Mouse (Mus musculus): ENCODE data around the gene Tent5b. TPM values are rescaled to one million over a fixed set of nuclear protein-coding genes. Genes with fewer than 3 reads are reported as not detected.

Gene Tent5b
- polyA plus RNA-seq, 1 experiment: 0.03 TPM

DNA sequence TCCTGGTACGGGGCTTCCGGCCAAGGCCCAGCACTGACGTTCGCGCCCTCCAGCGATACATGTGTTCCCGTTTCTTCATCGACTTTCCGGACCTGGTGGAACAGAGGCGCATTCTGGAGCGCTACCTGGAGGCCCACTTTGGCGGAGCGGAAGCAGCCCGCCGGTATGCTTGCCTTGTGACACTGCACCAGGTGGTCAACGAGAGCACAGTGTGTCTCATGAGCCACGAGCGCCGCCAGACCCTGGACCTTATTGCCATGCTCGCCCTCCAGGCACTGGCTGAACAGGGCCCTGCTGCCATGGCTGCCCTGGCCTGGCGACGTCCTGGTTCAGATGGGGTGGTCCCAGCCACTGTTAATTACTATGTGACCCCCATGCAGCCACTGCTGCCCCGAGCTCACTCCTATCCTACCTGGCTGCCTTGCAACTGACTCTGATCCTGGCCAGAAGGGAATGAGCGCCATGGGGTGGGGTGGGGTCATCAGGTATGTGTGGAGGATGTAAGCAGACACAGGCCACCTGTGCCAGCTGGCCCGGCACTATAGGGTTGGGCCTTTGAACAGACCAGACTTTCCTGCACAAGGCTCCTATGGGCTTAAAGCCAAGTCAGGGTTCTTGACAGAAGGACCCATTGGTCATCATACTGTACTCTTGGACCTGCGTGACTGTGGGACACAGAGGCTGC lies 6.9 kb downstream of the Tent5b start:
- TF ChIP-seq GATA1 (IDR thresholded peaks at IDR 0.05; ENCODE audit: low read length): no peak

DNA sequence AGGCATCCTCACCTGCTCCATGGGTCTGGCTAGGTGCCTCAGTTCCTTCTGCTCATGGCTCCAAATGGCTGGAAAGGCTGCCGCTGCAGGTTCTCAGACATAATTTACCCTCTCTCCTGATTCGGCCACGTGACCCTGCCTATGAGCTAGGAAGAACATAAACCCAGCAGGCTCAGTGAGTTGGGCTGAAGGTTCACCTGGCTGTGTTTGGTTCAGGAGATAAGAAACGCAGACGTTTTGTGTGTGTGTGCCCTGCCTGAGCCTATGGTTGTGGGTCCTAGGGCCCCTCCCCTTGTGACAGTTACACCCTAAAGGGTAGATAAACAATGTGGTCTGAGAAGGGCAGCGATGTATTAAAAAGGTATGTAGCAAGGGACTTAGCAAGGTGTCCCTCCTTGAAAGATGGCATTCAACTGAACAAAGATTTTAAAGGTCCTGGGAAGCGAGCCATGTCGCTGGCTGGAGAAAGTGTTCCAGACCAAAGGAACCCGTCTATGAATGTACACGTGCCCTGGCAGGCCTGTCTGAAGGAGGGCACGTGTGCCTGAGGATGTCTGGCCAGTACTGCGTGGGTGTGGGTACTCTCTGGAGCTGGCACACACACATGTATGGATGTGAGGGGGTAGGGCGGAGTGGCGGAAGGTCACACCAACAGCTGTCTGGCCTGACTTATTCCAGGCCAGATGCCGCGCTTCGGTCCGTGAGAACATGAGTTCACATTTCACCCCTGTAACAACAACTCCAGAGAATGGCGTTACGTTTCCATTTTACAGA lies 8.9 kb downstream of the Tent5b start:
- no peak for TF ChIP-seq GATA1 (IDR thresholded peaks at IDR 0.05; ENCODE audit: low read length)

DNA sequence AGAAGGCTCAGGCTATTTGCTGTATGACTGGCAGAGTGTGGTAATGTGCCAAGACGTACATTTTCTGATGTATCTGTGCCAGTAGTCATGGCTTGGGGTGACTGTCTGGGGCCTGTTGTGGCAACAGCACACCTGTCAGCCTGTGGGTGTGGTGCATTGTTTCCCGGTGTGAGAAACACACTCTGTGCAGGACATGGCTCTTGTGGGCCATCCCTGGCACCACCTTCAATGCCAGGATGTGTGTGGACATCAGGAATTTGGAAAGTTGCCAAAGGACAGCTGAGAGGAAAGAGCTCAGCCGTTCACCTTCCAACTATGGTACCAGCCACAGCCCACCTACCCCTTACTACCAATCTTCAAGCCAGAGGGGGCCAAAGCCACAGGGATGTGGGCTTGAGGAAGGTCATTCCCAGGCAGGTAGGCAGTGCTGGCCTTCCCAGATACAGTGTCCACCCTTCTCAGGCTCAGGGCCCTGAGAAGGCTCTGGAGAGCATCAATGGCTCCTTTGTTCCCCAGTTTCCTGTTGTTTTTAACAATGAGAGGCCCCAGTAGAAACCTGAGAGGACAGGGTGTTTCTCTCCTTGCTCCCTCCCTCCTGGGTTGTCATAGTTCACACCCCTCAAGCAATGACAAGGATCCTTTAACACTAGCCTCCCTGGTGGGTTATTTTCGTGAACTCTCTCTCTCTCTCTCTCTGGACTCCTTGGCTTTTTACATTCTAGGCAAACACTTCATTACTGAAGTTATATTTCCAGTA lies 9.7 kb downstream of the Tent5b start:
- TF ChIP-seq GATA1 (IDR thresholded peaks at IDR 0.05; ENCODE audit: low read length): no peak

DNA sequence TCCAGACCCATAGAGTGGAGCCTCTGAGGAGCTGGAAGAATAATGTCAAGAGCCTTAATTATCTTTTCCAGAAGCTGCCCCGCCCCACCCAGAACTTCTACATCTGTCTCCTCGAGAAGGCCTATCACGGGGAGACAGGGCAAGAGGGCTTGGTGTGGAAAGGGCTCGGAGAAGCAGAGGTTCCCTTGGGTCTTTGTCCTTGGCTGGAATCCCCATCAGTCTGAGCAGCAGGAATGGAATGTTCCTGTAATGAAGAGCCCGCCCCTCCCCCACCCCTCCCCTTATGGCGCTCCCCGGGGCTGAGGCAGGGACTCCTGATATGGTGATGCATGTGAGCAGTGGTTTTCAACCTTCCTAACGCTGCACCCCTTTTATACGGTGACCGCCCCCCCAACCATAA lies 11.9 kb downstream of the Tent5b start:
- TF ChIP-seq GATA1 (IDR thresholded peaks at IDR 0.05; ENCODE audit: low read length): no peak

DNA sequence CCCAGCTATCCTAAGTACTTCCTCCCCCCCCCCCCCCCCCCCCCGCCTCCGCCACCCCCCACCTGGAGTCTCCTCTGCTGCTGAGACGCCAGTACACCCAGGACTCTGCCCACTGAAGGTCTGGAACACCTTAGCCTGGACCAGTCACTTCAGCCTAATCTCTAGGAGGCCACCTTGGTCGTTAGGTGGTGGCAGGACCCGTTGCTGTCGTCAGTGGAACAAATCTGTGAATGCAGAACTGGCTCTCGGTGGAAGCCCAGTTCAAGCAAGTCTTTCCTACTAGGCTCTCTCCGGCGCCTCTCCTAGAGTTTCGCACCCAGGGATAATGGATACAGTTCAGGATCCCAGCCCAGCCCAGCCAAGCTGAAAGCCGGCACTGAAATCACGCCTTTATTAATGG lies 14.0 kb downstream of the Tent5b start:
- no peak for TF ChIP-seq GATA1 (IDR thresholded peaks at IDR 0.05; ENCODE audit: low read length)

DNA sequence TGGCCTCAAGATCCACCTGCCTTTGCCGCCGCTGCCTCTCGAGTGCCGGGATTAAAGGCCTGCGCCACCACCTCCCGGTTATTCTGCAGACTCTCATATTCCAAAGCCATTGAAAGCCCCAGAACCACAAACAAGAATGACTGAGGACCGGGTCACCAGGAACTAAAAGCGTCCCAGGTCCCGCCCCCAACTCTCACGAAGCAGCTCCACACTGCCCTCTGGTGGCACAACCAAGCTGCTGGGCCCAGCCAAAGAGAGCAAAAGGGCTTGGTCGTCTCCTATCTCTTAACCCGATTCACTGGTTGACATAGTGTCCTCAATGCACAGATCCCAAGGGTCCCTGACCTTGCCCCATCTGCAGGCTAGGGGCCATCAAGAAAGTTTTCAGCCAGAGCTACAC lies 14.5 kb downstream of the Tent5b start:
- no peak for TF ChIP-seq GATA1 (IDR thresholded peaks at IDR 0.05; ENCODE audit: low read length)

DNA sequence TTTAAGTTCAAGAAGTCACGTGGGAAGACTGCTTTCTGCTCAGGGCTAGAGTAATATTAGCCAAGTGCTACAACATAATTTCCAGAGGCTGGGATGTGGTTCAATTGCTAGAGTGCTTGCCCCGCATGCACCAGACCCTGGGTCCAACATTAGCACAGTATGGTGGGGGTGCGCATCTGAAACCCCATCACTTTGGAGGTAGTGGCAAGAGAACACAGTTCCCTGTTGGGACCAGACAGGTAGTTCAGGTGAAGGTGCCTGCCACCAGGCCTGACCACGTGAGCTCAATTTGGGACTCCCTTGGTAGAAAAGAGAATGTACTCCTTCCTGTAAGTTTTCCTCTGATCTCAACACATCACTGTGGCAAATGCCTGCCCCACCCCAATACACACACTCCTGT lies 14.9 kb downstream of the Tent5b start:
- no peak for TF ChIP-seq GATA1 (IDR thresholded peaks at IDR 0.05; ENCODE audit: low read length)

DNA sequence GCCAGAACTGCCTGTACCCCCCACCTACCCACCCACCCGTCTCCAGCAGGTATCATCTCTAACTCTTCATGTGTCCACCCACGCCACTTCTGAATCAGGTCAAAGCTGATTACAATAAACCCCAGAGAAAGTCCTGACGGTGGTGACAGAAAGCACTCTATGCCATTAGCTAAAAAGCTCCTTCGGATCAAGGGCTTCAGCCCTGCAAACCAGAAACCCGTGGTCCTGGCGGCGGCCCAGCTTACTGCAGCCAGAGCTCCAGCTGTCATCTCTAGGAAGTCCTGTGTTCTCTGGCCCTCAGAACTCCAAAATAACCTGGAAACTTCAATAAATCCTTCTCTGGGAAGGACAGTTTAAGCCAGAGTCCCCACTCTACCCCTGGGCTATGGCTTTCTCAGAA lies 15.8 kb downstream of the Tent5b start:
- no peak for TF ChIP-seq GATA1 (IDR thresholded peaks at IDR 0.05; ENCODE audit: low read length)

DNA sequence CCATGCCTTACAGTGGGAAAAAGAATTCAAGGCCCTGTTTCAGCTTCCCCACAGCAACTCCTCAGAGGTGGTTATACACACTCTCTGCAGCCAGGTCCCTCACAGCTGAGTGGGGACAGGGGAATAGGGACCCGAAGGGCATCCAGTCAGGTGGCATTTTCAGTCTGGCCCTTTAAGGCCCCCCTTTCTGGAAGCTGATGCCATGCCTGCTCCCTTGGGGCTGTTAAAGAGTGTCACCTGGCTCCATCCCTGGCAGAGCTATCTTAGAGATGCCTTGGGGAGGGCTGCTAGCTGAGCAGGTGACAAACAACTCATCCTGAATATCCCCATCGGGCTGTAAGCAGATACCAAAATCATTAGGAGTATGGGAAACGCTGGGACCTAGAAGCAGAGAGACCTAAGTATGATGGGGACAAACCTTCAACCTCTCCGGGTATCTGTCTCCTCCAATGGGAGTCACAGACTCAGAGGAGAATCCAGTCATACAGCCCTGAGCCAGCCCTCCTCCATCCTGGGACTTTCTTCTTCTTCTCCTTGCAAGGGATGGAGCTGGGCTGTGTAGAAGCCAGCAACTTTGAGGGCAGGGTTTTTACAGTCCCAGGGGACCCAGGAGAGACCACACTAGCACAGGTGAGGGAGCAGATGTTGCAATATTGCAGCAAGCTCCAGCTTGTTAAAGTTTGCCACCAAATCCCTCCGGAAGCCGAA lies 17.0 kb downstream of the Tent5b start:
- TF ChIP-seq GATA1 (IDR thresholded peaks at IDR 0.05; ENCODE audit: low read length): no peak

DNA sequence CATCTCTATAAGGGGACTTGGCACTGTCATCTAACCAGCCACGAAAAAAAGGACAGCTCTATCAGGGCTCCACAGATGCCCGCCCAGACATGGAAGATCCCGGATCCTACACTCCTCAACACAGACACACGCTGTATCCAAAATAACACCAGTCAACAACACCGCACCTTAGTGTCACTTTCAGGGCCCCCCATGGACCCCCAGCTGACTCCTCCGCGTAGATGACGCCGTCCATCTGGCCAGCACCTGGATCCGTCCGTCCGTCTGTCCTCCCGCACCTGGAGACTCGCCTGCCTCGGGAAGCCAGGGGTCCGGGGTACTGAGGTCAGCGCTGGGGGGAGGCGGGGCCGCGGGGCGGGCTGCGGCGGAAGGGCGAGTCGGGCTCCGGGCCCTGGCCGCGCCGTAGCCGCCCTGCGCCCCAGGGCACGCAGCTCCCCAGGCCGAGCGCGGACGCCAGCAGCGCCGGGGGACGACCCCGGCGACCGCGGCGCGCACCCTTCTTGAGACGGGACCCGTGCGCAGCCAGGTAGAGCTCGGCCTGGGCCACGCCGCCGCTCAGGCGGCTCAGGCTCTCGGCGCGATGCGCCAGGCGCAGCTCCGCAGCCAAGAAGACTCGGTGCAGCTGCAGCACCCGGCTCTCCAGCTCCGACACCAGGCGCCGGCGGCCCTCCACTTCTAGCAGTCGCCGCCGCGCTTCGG lies 17.7 kb downstream of the Tent5b start:
- TF ChIP-seq GATA1 (IDR thresholded peaks at IDR 0.05; ENCODE audit: low read length): no peak

DNA sequence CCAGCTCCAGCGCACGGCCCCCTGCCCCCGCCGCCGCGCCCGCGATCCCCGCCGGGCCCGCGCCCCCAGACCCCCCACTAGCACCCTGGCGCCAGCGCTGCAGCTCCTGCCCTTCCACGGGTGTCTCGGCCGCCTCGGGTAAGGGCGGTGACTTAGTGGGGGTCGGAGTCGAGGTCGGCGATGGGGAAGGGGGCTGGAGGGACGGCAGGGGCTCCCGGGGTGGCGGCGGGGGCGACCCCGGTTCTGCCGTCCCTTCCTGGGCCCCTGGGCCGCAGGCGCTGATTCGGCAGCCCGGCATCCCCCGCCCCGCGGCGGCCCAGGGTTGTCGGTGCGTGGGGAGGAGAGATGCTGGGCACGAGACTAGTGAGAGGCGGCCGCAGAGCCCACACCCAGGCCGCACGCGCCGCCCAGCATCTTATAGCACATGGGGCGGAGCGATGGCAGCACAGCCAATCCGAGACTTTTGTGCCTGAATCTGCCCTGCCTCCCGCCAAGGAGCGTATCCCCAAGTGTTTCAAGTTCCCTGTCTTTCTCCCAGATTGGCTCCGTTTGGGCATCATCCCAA lies 18.3 kb downstream of the Tent5b start, which contains the start of gene Trnp1:
TSS of gene Trnp1 (minus strand) at position 391 of the 565 bp plus-strand sequence.
- no peak for TF ChIP-seq GATA1 (IDR thresholded peaks at IDR 0.05; ENCODE audit: low read length)

DNA sequence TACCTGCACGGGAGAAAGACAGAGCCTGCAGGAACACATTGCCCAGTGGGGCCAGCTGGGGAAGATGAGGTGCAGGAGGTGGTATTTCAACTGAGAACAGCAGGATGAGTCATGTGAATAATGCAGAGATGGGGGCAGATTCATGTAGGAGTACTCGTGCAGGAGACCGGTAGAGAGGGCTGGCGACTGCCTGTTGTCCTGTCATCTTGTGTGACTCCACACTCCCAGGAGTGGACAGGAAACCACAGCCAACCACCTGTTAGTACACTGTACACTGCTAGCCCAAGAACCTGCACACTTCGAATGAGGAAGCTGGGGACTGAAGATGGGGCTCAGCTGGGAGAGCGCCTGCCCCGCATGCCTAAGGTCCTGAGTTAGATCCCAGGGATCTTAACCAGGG lies 21.6 kb downstream of the Tent5b start:
- TF ChIP-seq GATA1 (IDR thresholded peaks at IDR 0.05; ENCODE audit: low read length): no peak

DNA sequence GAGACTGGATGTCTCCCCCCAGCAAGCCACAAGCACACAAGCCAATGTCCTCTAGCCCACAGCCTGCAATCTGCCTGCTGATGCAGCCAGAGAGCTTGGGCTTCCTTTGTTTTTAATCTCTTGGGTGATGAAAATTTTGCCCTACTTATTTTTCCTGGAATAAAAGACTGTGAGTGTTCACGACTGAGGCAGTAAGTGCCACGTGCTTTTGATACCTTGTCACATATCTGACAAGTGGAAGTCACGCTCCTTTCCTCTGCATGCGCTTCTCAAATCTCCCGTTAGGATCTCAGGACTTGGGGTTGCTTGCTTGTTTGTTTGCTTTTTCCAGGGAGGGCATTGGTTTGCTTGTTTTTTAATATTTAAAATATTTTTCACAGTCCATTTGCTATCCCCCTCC lies 24.4 kb downstream of the Tent5b start:
- TF ChIP-seq GATA1 (IDR thresholded peaks at IDR 0.05; ENCODE audit: low read length): no peak

DNA sequence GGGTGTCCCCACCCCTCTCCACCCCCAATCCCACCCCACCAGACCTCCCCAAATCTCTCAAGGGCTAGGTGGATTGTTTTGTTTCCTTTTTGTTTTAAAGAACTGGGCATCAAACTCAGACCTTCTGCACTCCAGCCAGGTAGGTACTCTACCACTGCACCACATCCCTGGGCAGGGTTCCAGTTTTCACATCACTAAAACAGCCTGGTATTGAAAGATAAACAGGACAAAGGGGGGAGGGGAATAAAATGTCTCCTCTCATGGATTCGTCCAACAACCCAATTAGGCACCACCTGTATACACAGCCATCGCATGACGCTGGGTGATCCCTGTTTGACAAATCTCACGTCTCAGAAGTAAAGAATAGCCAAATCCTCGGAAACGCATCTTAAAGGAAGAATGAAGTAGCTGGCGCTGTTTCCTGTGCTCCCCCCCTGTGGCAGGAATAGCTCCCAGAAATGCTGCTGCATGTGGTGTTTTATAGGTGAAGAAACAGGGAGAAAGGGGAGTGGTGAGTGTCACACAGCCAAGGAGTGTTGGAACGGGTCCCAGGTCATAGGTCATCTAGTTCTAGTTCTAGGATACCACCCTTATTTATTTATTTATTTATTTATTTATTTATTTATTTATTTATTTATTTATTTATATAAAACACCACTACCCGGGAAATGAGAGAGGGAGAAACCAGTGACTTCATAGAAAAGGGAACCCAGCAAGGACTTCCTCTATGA lies 25.0 kb downstream of the Tent5b start:
- TF ChIP-seq GATA1 (IDR thresholded peaks at IDR 0.05; ENCODE audit: low read length): no peak

Data from G1E-ER4 (cell line).